Mouse (Mus musculus) frontal cortex, adult (tissue): ENCODE measurements around the gene Gfod2.

Experiments
- ATAC-seq: cut with Nextera tagmentation; 2 replicates; pipeline ENCODE4 v1.9.2; 2017; ENCODE audit warnings: mild to moderate bottlenecking, moderate library complexity, mixed read lengths; ENCODE audit not compliant: low TSS enrichment

Gene Gfod2

GRCm38 (mm10) chr8:105758277-105759108 lies at the start of gene Gfod2:
TSS of gene Gfod2 (minus strand) at chr8:105758664.
- ATAC-seq = peak; percentile 99

- ATAC-seq = no peak
These were observed 49.3 kb upstream of the Gfod2 start for GRCm38 (mm10) chr8:105807766-105808165.

- no peak for ATAC-seq
These were observed 47.5 kb upstream of the Gfod2 start for GRCm38 (mm10) chr8:105805964-105806363.

- ATAC-seq = peak; percentile 38; the same call in 1 of the 2 replicates
These were observed 46.9 kb upstream of the Gfod2 start for GRCm38 (mm10) chr8:105805346-105805745.

- ATAC-seq = no peak
These were observed 46.3 kb upstream of the Gfod2 start for GRCm38 (mm10) chr8:105804797-105805196.

- no peak for ATAC-seq
These were observed 42.9 kb upstream of the Gfod2 start for GRCm38 (mm10) chr8:105801153-105801904.

- no peak for ATAC-seq
These were observed 40.8 kb upstream of the Gfod2 start for GRCm38 (mm10) chr8:105799091-105799812.

GRCm38 (mm10) chr8:105798408-105798807 lies 39.9 kb upstream of the Gfod2 start:
- no peak for ATAC-seq

- ATAC-seq = no peak
These were observed 37.3 kb upstream of the Gfod2 start for GRCm38 (mm10) chr8:105795785-105796184.

GRCm38 (mm10) chr8:105794009-105794598 lies 35.6 kb upstream of the Gfod2 start:
- ATAC-seq = no peak

GRCm38 (mm10) chr8:105793331-105793730 lies 34.9 kb upstream of the Gfod2 start:
- ATAC-seq = no peak

GRCm38 (mm10) chr8:105789626-105790025 lies 31.2 kb upstream of the Gfod2 start:
- ATAC-seq = no peak

GRCm38 (mm10) chr8:105788927-105789326 lies 30.5 kb upstream of the Gfod2 start:
- ATAC-seq = no peak

- no peak for ATAC-seq
These were observed 29.8 kb upstream of the Gfod2 start for GRCm38 (mm10) chr8:105788241-105788640.

GRCm38 (mm10) chr8:105780298-105780697 lies 21.8 kb upstream of the Gfod2 start:
- no peak for ATAC-seq

- no peak for ATAC-seq
These were observed 19.4 kb upstream of the Gfod2 start for GRCm38 (mm10) chr8:105777833-105778232.

GRCm38 (mm10) chr8:105774498-105774897 lies 16.0 kb upstream of the Gfod2 start:
- peak; percentile 87 for ATAC-seq

- ATAC-seq = no peak
These were observed 15.0 kb upstream of the Gfod2 start for GRCm38 (mm10) chr8:105773441-105773861.

- no peak for ATAC-seq
These were observed 13.1 kb upstream of the Gfod2 start for GRCm38 (mm10) chr8:105771398-105772175.

GRCm38 (mm10) chr8:105770609-105771008 lies 12.1 kb upstream of the Gfod2 start:
- no peak for ATAC-seq
